Comparison of ENCODE assay signal across 9 mouse cellular contexts in the genomic region with DNA sequence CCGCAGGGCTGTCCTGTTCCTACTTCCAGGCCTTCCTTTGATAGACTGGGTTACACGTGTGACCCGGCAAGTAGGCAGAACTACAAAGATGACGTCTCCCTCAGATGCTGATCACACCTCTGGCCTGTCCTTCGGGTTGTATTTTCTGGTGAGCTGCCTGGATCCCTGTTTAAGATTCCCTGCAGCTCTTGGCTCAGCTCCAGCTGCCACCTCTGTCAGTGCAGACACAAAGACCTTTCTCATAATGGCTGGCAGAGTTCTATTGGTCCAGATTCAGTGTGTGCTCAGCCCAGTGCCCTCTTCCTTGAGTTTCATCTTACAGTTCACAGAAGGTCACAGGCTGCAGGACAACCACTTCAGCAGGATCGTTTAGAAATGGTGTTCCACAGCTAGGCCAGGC.
A peak's percentile ranks its signal among the peaks of the same experiment; 100 is the strongest.
DNase-seq lines count a peak whose midpoint lies in the region; ATAC-seq and TF ChIP-seq lines count a peak whose summit lies in the region.
"Had no signal": no experiment of that assay in that cellular context is flagged by ENCODE, and none has a peak within 500 bp of the region (broad histone marks: within the 10 kb centered on the region; RNA-seq: fewer than 3 reads in every experiment).

No protein-coding gene starts in this region.

- peak; percentile 35 for DNase-seq in left cerebral cortex, postnatal 4 days
- no peak for DNase-seq in left cerebral cortex, adult 18-20 months (ENCODE audit: low spot score in 2 of 2)
- DNase-seq in embryo, embryonic 9.5 days (ENCODE audit: extremely low spot score) = peak; percentile 31
- peak; percentile 55 for DNase-seq in neural tube, embryonic 11.5 days (ENCODE audit: low spot score)
- DNase-seq in thymus, postnatal 25 days = no peak
- no peak for DNase-seq in ovary, adult 18-20 months (ENCODE audit: low spot score)
- DNase-seq: lung, postnatal 10 days had no signal

- no peaks in the 10 kb centered on the region for H3K9me3 ChIP-seq in hindbrain, embryonic 13.5 days
- H3K9me3 ChIP-seq in neural tube, embryonic 11.5 days (ENCODE audit: control insufficient read depth, low read length) = no peaks in the 10 kb centered on the region
- H3K9me3 ChIP-seq in intestine, postnatal 0 days (ENCODE audit: control insufficient read depth) = no peaks in the 10 kb centered on the region

- H3K4me1 ChIP-seq in hindbrain, embryonic 13.5 days (replicated peaks) = peaks cover 9% of the 10 kb centered on the region
- peaks cover 4% of the 10 kb centered on the region; the same call in 1 of the 2 replicates for H3K4me1 ChIP-seq in neural tube, embryonic 11.5 days (ENCODE audit: control insufficient read depth, insufficient read depth, low read length)
- H3K4me1 ChIP-seq in intestine, postnatal 0 days (replicated peaks; ENCODE audit: control insufficient read depth, insufficient read depth, low read length) = no peaks in the 10 kb centered on the region

- peak; percentile 80 for ATAC-seq in hindbrain, embryonic 13.5 days (ENCODE audit: low FRiP score)
- peak; percentile 48 for ATAC-seq in neural tube, embryonic 11.5 days (ENCODE audit: insufficient read depth, low FRiP score, low TSS enrichment)
- no peak for ATAC-seq in intestine, postnatal 0 days

- no peaks in the 10 kb centered on the region for H3K36me3 ChIP-seq in hindbrain, embryonic 13.5 days
- no peaks in the 10 kb centered on the region for H3K36me3 ChIP-seq in neural tube, embryonic 11.5 days (ENCODE audit: control insufficient read depth, insufficient read depth, low read length)
- H3K36me3 ChIP-seq in intestine, postnatal 0 days (ENCODE audit: control insufficient read depth, insufficient read depth) = no peaks in the 10 kb centered on the region

- peak overlapping the region; percentile 52; the same call in 1 of the 2 replicates for H3K27ac ChIP-seq in hindbrain, embryonic 13.5 days
- no peak overlapping the region for H3K27ac ChIP-seq in neural tube, embryonic 11.5 days (ENCODE audit: low read depth, low read length)
- H3K27ac ChIP-seq in intestine, postnatal 0 days (ENCODE audit: low read depth, low read length) = no peak overlapping the region

- no peaks in the 10 kb centered on the region for H3K27me3 ChIP-seq in hindbrain, embryonic 13.5 days
- H3K27me3 ChIP-seq in neural tube, embryonic 11.5 days (ENCODE audit: control insufficient read depth, insufficient read depth, low read length) = no peaks in the 10 kb centered on the region
- H3K27me3 ChIP-seq in intestine, postnatal 0 days (replicated peaks; ENCODE audit: control insufficient read depth, insufficient read depth, low read length) = no peaks in the 10 kb centered on the region

- WGBS in hindbrain, embryonic 13.5 days = 43% methylated on average over 6 of the region's 6 CpGs
- 43% methylated on average over 6 of the region's 6 CpGs for WGBS in neural tube, embryonic 11.5 days
- whole genome bisulfite sequencing in intestine, postnatal 0 days = 59% methylated on average over 6 of the region's 6 CpGs

- H3K9ac ChIP-seq in hindbrain, embryonic 13.5 days = no peak overlapping the region
- no peak overlapping the region; the same call in 1 of the 2 replicates for H3K9ac ChIP-seq in neural tube, embryonic 11.5 days (ENCODE audit: low read length)
- H3K9ac ChIP-seq in intestine, postnatal 0 days (ENCODE audit: low read depth, low read length) = no peak overlapping the region

- H3K4me2 ChIP-seq in hindbrain, embryonic 13.5 days = no peak overlapping the region
- no peak overlapping the region for H3K4me2 ChIP-seq in neural tube, embryonic 11.5 days (ENCODE audit: low read depth)
- H3K4me2 ChIP-seq in intestine, postnatal 0 days (replicated peaks; ENCODE audit: low read depth) = no peak overlapping the region

- no peak overlapping the region for H3K4me3 ChIP-seq in hindbrain, embryonic 13.5 days
- no peak overlapping the region for H3K4me3 ChIP-seq in neural tube, embryonic 11.5 days (ENCODE audit: low read depth, low read length)
- H3K4me3 ChIP-seq in intestine, postnatal 0 days (ENCODE audit: low read depth, low read length) = no peak overlapping the region

- intact Hi-C loops in left cerebral cortex, postnatal 4 days (cut with DNase I) = no loop called here

- TF ChIP-seq CTCF in intestine, postnatal 0 days (IDR thresholded peaks at IDR 0.05; ENCODE audit: low read depth) = no peak

Comparison
In these comparisons a context has a peak if more than half of its experiments do, and no peak if none do; other contexts are left out.
1. DNase-seq: peak in left cerebral cortex, postnatal 4 days (single experiment), embryo, embryonic 9.5 days (single experiment) and neural tube, embryonic 11.5 days (single experiment); none in left cerebral cortex, adult 18-20 months (0 of 2), thymus, postnatal 25 days (single experiment) and ovary, adult 18-20 months (single experiment).